Mouse (Mus musculus): ENCODE results near the gene Mtfr1l. TPM values are rescaled to one million over a fixed set of nuclear protein-coding genes. Genes with fewer than 3 reads are reported as not detected.
A peak's percentile ranks its signal among the peaks of the same experiment; 100 is the strongest.
"Not testable (repeated sequence)": the region's sequence is repeated elsewhere in the genome, so short reads cannot be mapped to it uniquely, and the experiment has no call there.

Gene Mtfr1l
- polyA plus RNA-seq, 1 experiment from 2014 or later, result 151 TPM

- H3K27me3 ChIP-seq (replicated peaks), result no peaks in the 10 kb centered on the region
- no peak overlapping the region for H3K4me2 ChIP-seq
- H3K27ac ChIP-seq (ENCODE audit: poor library complexity, severe bottlenecking), result no peak overlapping the region
- ATAC-seq (ENCODE audit: insufficient number of reproducible peaks, low FRiP score), result no peak
- H3K4me1 ChIP-seq (replicated peaks), result peaks cover 29% of the 10 kb centered on the region
- H3K4me3 ChIP-seq, result no peak overlapping the region
- H3K9ac ChIP-seq, result no peak overlapping the region
- H3K36me3 ChIP-seq, result no peaks in the 10 kb centered on the region
- WGBS, result 91% methylated on average over 6 of the region's 6 CpGs
- H3K9me3 ChIP-seq (replicated peaks), result no peaks in the 10 kb centered on the region
Measured at GRCm38 (mm10) chr4:134501095-134501494, 34.1 kb downstream of the Mtfr1l start.

GRCm38 (mm10) chr4:134498983-134499382 lies 36.2 kb downstream of the Mtfr1l start:
- 78% methylated on average over 6 of the region's 6 CpGs for WGBS
- not testable (repeated sequence) for H3K27ac ChIP-seq (ENCODE audit: poor library complexity, severe bottlenecking); H3K36me3 ChIP-seq; H3K9me3 ChIP-seq (replicated peaks); H3K4me3 ChIP-seq; H3K4me2 ChIP-seq; H3K27me3 ChIP-seq (replicated peaks); ATAC-seq (ENCODE audit: insufficient number of reproducible peaks, low FRiP score); H3K9ac ChIP-seq
- peaks cover 49% of the 10 kb centered on the region for H3K4me1 ChIP-seq (replicated peaks)

GRCm38 (mm10) chr4:134497986-134498731 lies 37.0 kb downstream of the Mtfr1l start:
- WGBS, result 62% methylated on average over 12 of the region's 12 CpGs
- no peak overlapping the region; the same call in 1 of the 2 replicates for H3K4me3 ChIP-seq

GRCm38 (mm10) chr4:134497223-134497622 lies 38.0 kb downstream of the Mtfr1l start:
- Histone ChIP-seq H3K36me3 (no peaks in the 10 kb centered on the region), H3K27me3 (replicated peaks) (no peaks in the 10 kb centered on the region), H3K27ac (ENCODE audit: poor library complexity, severe bottlenecking) (peak overlapping the region; percentile 88), H3K4me1 (replicated peaks) (peaks cover 49% of the 10 kb centered on the region), H3K4me3 (peak overlapping the region; percentile 61), H3K9me3 (replicated peaks) (no peaks in the 10 kb centered on the region), H3K9ac (peak overlapping the region; percentile 74), H3K4me2 (peak overlapping the region; percentile 95)
- 12% methylated on average over 6 of the region's 6 CpGs for WGBS
- no peak for ATAC-seq (ENCODE audit: insufficient number of reproducible peaks, low FRiP score)

More at GRCm38 (mm10) chr4:134497986-134498731, 37.0 kb downstream of the Mtfr1l start:
- peak overlapping the region; percentile 95 for H3K4me2 ChIP-seq
- no peaks in the 10 kb centered on the region for H3K36me3 ChIP-seq
- peaks cover 49% of the 10 kb centered on the region for H3K4me1 ChIP-seq (replicated peaks)
- H3K27ac ChIP-seq (ENCODE audit: poor library complexity, severe bottlenecking), result peak overlapping the region; percentile 13; the same call in 1 of the 2 replicates
- no peak for ATAC-seq (ENCODE audit: insufficient number of reproducible peaks, low FRiP score)
- H3K27me3 ChIP-seq (replicated peaks), result no peaks in the 10 kb centered on the region
- no peaks in the 10 kb centered on the region for H3K9me3 ChIP-seq (replicated peaks)
- peak overlapping the region; percentile 74; the same call in 1 of the 2 replicates for H3K9ac ChIP-seq

- Histone ChIP-seq H3K27me3 (replicated peaks) (no peaks in the 10 kb centered on the region), H3K36me3 (no peaks in the 10 kb centered on the region), H3K9me3 (replicated peaks) (no peaks in the 10 kb centered on the region), H3K4me2 (peak within 1 kb of the TSS; percentile 95), H3K4me1 (replicated peaks) (peaks cover 49% of the 10 kb centered on the region), H3K4me3 (peak within 1 kb of the TSS; percentile 61), H3K9ac (peak within 1 kb of the TSS; percentile 74), H3K27ac (ENCODE audit: poor library complexity, severe bottlenecking) (peak within 1 kb of the TSS; percentile 88)
- 1% methylated on average over 35 of the region's 35 CpGs for WGBS
- ATAC-seq (ENCODE audit: insufficient number of reproducible peaks, low FRiP score), result peak; percentile 81
Measured at GRCm38 (mm10) chr4:134496595-134497210, 38.5 kb downstream of the Mtfr1l start, which contains the start of gene Paqr7. TSS of gene Paqr7 (plus strand) at chr4:134496697.

- Histone ChIP-seq H3K27me3 (replicated peaks) (no peaks in the 10 kb centered on the region), H3K36me3 (no peaks in the 10 kb centered on the region), H3K4me2 (no peak overlapping the region; the same call in 1 of the 2 replicates), H3K9me3 (replicated peaks) (0 out of 2 replicates have a peak, but pooled peaks cover under 1% of the 10 kb centered on the region), H3K4me3 (no peak overlapping the region), H3K27ac (ENCODE audit: poor library complexity, severe bottlenecking) (peak overlapping the region; percentile 88), H3K9ac (no peak overlapping the region), H3K4me1 (replicated peaks) (peaks cover 49% of the 10 kb centered on the region)
- 66% methylated on average over 5 of the region's 5 CpGs for WGBS
- ATAC-seq (ENCODE audit: insufficient number of reproducible peaks, low FRiP score), result no peak
Measured at GRCm38 (mm10) chr4:134495546-134495923, 39.7 kb downstream of the Mtfr1l start.

GRCm38 (mm10) chr4:134494780-134495545 lies 40.2 kb downstream of the Mtfr1l start:
- Histone ChIP-seq H3K36me3 (no peaks in the 10 kb centered on the region), H3K9ac (no peak overlapping the region), H3K9me3 (replicated peaks) (0 out of 2 replicates have a peak, but pooled peaks cover 2% of the 10 kb centered on the region), H3K27me3 (replicated peaks) (no peaks in the 10 kb centered on the region), H3K4me3 (no peak overlapping the region), H3K27ac (ENCODE audit: poor library complexity, severe bottlenecking) (peak overlapping the region; percentile 88), H3K4me2 (no peak overlapping the region), H3K4me1 (replicated peaks) (peaks cover 49% of the 10 kb centered on the region)
- no peak for ATAC-seq (ENCODE audit: insufficient number of reproducible peaks, low FRiP score)
- 51% methylated on average over 16 of the region's 16 CpGs for WGBS

- not testable (repeated sequence) for H3K9me3 ChIP-seq (replicated peaks); H3K27me3 ChIP-seq (replicated peaks); H3K9ac ChIP-seq; H3K36me3 ChIP-seq; H3K4me3 ChIP-seq; ATAC-seq (ENCODE audit: insufficient number of reproducible peaks, low FRiP score); H3K4me2 ChIP-seq
- WGBS, result 89% methylated on average over 6 of the region's 6 CpGs
- Histone ChIP-seq H3K4me1 (replicated peaks) (peaks cover 49% of the 10 kb centered on the region), H3K27ac (ENCODE audit: poor library complexity, severe bottlenecking) (0 out of 2 replicates have a peak overlapping the region, but pooled peaks have one; percentile 6)
Measured at GRCm38 (mm10) chr4:134494161-134494560, 41.0 kb downstream of the Mtfr1l start.

- Histone ChIP-seq H3K4me3 (no peak overlapping the region), H3K4me1 (replicated peaks) (peaks cover 26% of the 10 kb centered on the region), H3K9me3 (replicated peaks) (0 out of 2 replicates have a peak, but pooled peaks cover 2% of the 10 kb centered on the region), H3K27ac (ENCODE audit: poor library complexity, severe bottlenecking) (no peak overlapping the region), H3K27me3 (replicated peaks) (no peaks in the 10 kb centered on the region), H3K9ac (no peak overlapping the region), H3K4me2 (no peak overlapping the region), H3K36me3 (no peaks in the 10 kb centered on the region)
- ATAC-seq (ENCODE audit: insufficient number of reproducible peaks, low FRiP score), result no peak
- 74% methylated on average over 6 of the region's 6 CpGs for WGBS
Measured at GRCm38 (mm10) chr4:134491716-134492115, 43.5 kb downstream of the Mtfr1l start.

GRCm38 (mm10) chr4:134489986-134490665 lies 45.1 kb downstream of the Mtfr1l start:
- Histone ChIP-seq H3K9me3 (replicated peaks) (0 out of 2 replicates have a peak, but pooled peaks cover 2% of the 10 kb centered on the region), H3K36me3 (no peaks in the 10 kb centered on the region), H3K27ac (ENCODE audit: poor library complexity, severe bottlenecking) (no peak overlapping the region), H3K9ac (no peak overlapping the region), H3K27me3 (replicated peaks) (no peaks in the 10 kb centered on the region), H3K4me1 (replicated peaks) (peaks cover 10% of the 10 kb centered on the region), H3K4me3 (no peak overlapping the region), H3K4me2 (no peak overlapping the region)
- ATAC-seq (ENCODE audit: insufficient number of reproducible peaks, low FRiP score), result no peak
- WGBS, result 74% methylated on average over 11 of the region's 11 CpGs
